Mouse (Mus musculus) CH12.LX (cell line): Measurements from ENCODE around the gene Col27a1. TPM values are rescaled to one million over a fixed set of nuclear protein-coding genes. Genes with fewer than 3 reads are reported as not detected.

Source experiments
- DNase-seq: peaks from one replicate; pipeline ENCODE4 v3.0.0-alpha.2; 2013; ENCODE audit errors: extremely low read depth
- H3K27ac ChIP-seq: 2 replicates; pipeline ENCODE4 v1.5.1; 2012; ENCODE audit warnings: low read depth, mild to moderate bottlenecking, control low read depth, moderate library complexity; ENCODE audit not compliant: insufficient read depth
- H3K27me3 ChIP-seq: replicated peaks from 2 replicates; pipeline ENCODE3; 2012; ENCODE audit warnings: inconsistent platforms
- H3K36me3 ChIP-seq, 2 experiments: replicated peaks in 1 of 2; 2 replicates each; pipeline versions ENCODE3 to v1.6.1; 2012; ENCODE audit warnings: inconsistent platforms in 1 of 2, low read length in 1 of 2, mild to moderate bottlenecking in 1 of 2, mixed read lengths in 1 of 2, moderate library complexity in 1 of 2; ENCODE audit not compliant: control insufficient read depth in 1 of 2, insufficient read depth in 1 of 2
- H3K4me1 ChIP-seq, 2 experiments: 2 replicates each; pipeline ENCODE4 v1.6.1; 2012; ENCODE audit warnings: inconsistent platforms in 1 of 2, moderate library complexity in 1 of 2; ENCODE audit not compliant: insufficient read depth in 2 of 2, control insufficient read depth in 1 of 2
- H3K4me2 ChIP-seq: 2 replicates; pipeline ENCODE4 v1.6.1; 2012; ENCODE audit warnings: low read depth, mild to moderate bottlenecking, control low read depth; ENCODE audit not compliant: poor library complexity, insufficient read depth, severe bottlenecking
- H3K4me3 ChIP-seq, 3 experiments: fragments of 150-350 bp in 1 of 3; sonication (generic) in 1 of 3; replicated peaks in 1 of 3; 2 replicates each; pipeline versions ENCODE3 to v1.5.1; 2011 to 2012; ENCODE audit warnings: low read depth in 2 of 3, low read length in 2 of 3, mild to moderate bottlenecking in 2 of 3, moderate library complexity in 2 of 3, control low read depth in 1 of 3, improper control_type of control experiment in 1 of 3, inconsistent platforms in 1 of 3, mixed read lengths in 1 of 3; ENCODE audit not compliant: poor library complexity in 1 of 3
- H3K79me2 ChIP-seq: replicated peaks from 2 replicates; pipeline ENCODE4 v1.6.1; 2012; ENCODE audit warnings: mild to moderate bottlenecking, moderate library complexity; ENCODE audit not compliant: control insufficient read depth, poor library complexity, insufficient read depth, severe bottlenecking; ENCODE audit errors: extremely low read depth
- H3K9ac ChIP-seq: 2 replicates; pipeline ENCODE4 v1.6.1; 2012; ENCODE audit warnings: low read depth, mild to moderate bottlenecking, control low read depth, moderate library complexity; ENCODE audit not compliant: insufficient read depth
- H3K9me3 ChIP-seq: replicated peaks from 2 replicates; pipeline ENCODE3; 2012; ENCODE audit warnings: low read length, inconsistent platforms, mixed read lengths
- CTCF ChIP-seq, 2 experiments: IDR thresholded peaks in 1 of 2; conservative IDR thresholded peaks in 1 of 2; 2 replicates each; pipeline ENCODE4 v1.5.1; 2011 to 2012; ENCODE audit warnings: low read depth in 2 of 2, low read length in 2 of 2, improper control_type of control experiment in 1 of 2, inconsistent platforms in 1 of 2, mild to moderate bottlenecking in 1 of 2, moderate library complexity in 1 of 2
- ELF1 ChIP-seq: IDR thresholded peaks from 2 replicates; pipeline ENCODE4 v1.6.1; 2014; ENCODE audit warnings: low read depth, mild to moderate bottlenecking, inconsistent platforms, low read length, improper control_type of control experiment
- ETS1 ChIP-seq: conservative IDR thresholded peaks from 2 replicates; pipeline ENCODE4 v1.6.1; 2012; ENCODE audit warnings: low read depth, mild to moderate bottlenecking, inconsistent platforms, low read length, improper control_type of control experiment, moderate library complexity
- JUND ChIP-seq: conservative IDR thresholded peaks from 2 replicates; pipeline ENCODE4 v1.6.1; 2011; ENCODE audit warnings: low read depth, low read length, improper control_type of control experiment
- MAFK ChIP-seq: IDR thresholded peaks from 2 replicates; pipeline ENCODE4 v1.6.1; 2011; ENCODE audit warnings: low read length, improper control_type of control experiment; ENCODE audit not compliant: insufficient replicate concordance
- MAZ ChIP-seq: IDR thresholded peaks from 2 replicates; pipeline ENCODE4 v1.6.1; 2012; ENCODE audit warnings: low read depth, mild to moderate bottlenecking, inconsistent platforms, low read length, improper control_type of control experiment, moderate library complexity
- MEF2A ChIP-seq: IDR thresholded peaks from 2 replicates; pipeline ENCODE4 v1.6.1; 2014; ENCODE audit warnings: low read depth, mild to moderate bottlenecking, inconsistent platforms, low read length, improper control_type of control experiment, borderline replicate concordance
- MXI1 ChIP-seq: IDR thresholded peaks from 2 replicates; pipeline ENCODE4 v1.6.1; 2011; ENCODE audit warnings: mild to moderate bottlenecking, low read depth, low read length, improper control_type of control experiment
- NELFE ChIP-seq: IDR thresholded peaks from 2 replicates; pipeline ENCODE4 v1.6.1; 2011; ENCODE audit warnings: low read depth, low read length, improper control_type of control experiment
- NRF1 ChIP-seq: IDR thresholded peaks from 2 replicates; pipeline ENCODE4 v1.6.1; 2014; ENCODE audit warnings: low read depth, mild to moderate bottlenecking, inconsistent platforms, low read length, improper control_type of control experiment, moderate library complexity
- PAX5 ChIP-seq: IDR thresholded peaks from 2 replicates; pipeline ENCODE4 v1.6.1; 2012; ENCODE audit warnings: low read length, inconsistent platforms, mixed read lengths
- RAD21 ChIP-seq: IDR thresholded peaks from 2 replicates; pipeline ENCODE4 v1.6.1; 2011; ENCODE audit warnings: low read depth, mild to moderate bottlenecking, low read length, improper control_type of control experiment, moderate library complexity
- SMC3 ChIP-seq: IDR thresholded peaks from 2 replicates; pipeline ENCODE4 v1.6.1; 2011; ENCODE audit warnings: low read depth, low read length, improper control_type of control experiment
- TBP ChIP-seq: conservative IDR thresholded peaks from 2 replicates; pipeline ENCODE4 v1.6.1; 2011; ENCODE audit warnings: low read depth, low read length, improper control_type of control experiment
- TCF12 ChIP-seq: IDR thresholded peaks from 2 replicates; pipeline ENCODE4 v1.6.1; 2014; ENCODE audit warnings: low read depth, mild to moderate bottlenecking, inconsistent platforms, low read length, improper control_type of control experiment
- USF1 ChIP-seq: IDR thresholded peaks from 2 replicates; pipeline ENCODE4 v1.6.1; 2014; ENCODE audit warnings: low read depth, mild to moderate bottlenecking, inconsistent platforms, low read length, improper control_type of control experiment
- ZC3H11A ChIP-seq: IDR thresholded peaks from 2 replicates; pipeline ENCODE4 v1.6.1; 2012; ENCODE audit warnings: low read depth, mild to moderate bottlenecking, inconsistent platforms, low read length, improper control_type of control experiment
- ZKSCAN1 ChIP-seq: IDR thresholded peaks from 2 replicates; pipeline ENCODE4 v1.6.1; 2012; ENCODE audit warnings: low read depth, inconsistent platforms, low read length, improper control_type of control experiment, borderline replicate concordance
- ZMIZ1 ChIP-seq: IDR thresholded peaks from 2 replicates; pipeline ENCODE4 v1.6.1; 2012; ENCODE audit warnings: low read depth, mild to moderate bottlenecking, inconsistent platforms, low read length, improper control_type of control experiment
- dilution Hi-C: fragments of 300-500 bp; cut with MboI; formaldehyde crosslinking; loops from 2 replicates; pipeline ENCODE4 v1.14.3; 2020; ENCODE audit warnings: low sequenced_read_pairs; ENCODE audit not compliant: extremely low pct_unique_long_range_greater_than_20kb, extremely low pct_ligation_motif_present
- in situ Hi-C: fragments of 300-500 bp; cut with MboI; formaldehyde crosslinking; loops from 3 replicates; pipeline ENCODE4 v1.14.3; 2019; ENCODE audit warnings: low sequenced_read_pairs, low pct_ligation_motif_present, low pct_unique_long_range_greater_than_20kb, mixed read lengths
- polyA plus RNA-seq: library from polyadenylated mRNA; unstranded; fragments of >175 nt; gene quantifications from 2 replicates; pipeline ENCODE4 v1.2.1, GENCODE M21; 2012; ENCODE audit warnings: low read depth; ENCODE audit not compliant: insufficient read length
- total RNA-seq, 2 experiments: library from RNA; depleted of rRNA; stranded (reverse); fragments of 300-350 nt in 1 of 2; fragments of >200 nt in 1 of 2; gene quantifications; 2 replicates each; pipeline ENCODE4 v1.2.3; 2012 to 2014

The Col27a1 gene
- total and polyA plus RNA-seq, 3 experiments, result 0.04 to 0.05 TPM; not detected in 1

DNA sequence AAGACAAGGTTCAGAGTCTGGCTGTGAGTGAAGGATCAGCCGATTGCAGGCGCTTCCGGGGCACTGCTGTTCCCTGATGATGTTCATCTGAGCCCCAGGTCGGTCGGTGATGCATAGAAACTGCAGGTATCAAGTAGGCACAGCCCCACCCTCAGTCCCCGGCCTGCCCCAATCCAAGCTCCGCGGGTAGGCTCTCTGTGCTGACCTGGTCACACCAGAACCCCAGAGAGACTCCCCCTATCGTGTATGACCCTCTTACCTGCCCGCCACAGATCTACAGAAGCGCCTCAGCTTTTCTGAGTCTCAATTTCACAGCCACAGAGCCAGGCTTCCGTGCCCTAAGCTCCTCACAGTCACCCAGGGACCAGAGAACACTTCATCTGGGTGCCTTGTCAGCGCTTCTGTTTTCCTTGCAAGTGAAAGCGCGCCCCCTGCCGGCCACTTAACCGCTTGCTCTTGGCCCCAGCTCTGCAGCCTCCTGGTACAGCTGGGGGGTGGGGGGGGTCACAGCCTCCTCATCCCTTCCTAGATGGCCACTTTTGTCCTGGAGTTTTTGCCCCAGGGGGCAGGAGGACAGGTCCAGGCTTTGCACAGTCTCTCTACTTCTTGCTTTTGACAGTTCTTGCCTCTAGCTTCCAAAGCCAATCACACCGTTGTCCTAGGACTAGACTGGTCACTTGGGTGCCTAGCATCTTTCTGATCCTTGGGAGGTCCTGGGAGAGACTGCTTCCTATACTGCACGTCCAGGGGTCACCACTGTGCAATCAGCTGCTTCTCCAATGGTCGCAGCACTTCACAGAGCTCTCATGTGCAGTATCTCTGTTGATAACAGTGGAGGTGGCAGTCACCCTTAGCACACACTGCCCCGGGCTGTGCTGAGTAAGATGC, 93.6 kb downstream of the Col27a1 start:
- Histone ChIP-seq H3K79me2 (no peaks in the 10 kb centered on the region), H3K36me3 (no peaks in the 10 kb centered on the region), H3K27me3 (peaks cover 94% of the 10 kb centered on the region), H3K9ac (no peak overlapping the region), H3K4me2 (no peak overlapping the region), H3K4me3 (no peak overlapping the region), H3K9me3 (no peaks in the 10 kb centered on the region), H3K27ac (no peak overlapping the region), H3K4me1 (peaks cover 3 to 4% of the 10 kb centered on the region in 2 experiments; a peak in 1 of 4 replicates)
- peak; percentile 76 for DNase-seq
- in situ Hi-C loops (no loop called here), dilution Hi-C loops (no loop called here)
- peak; percentile 88 for TF ChIP-seq MAFK
- TF ChIP-seq RAD21, result peak; percentile 68
- TF ChIP-seq SMC3, result peak; percentile 89
- peak; percentile 7 to 87; a peak in 3 of 4 replicates for TF ChIP-seq CTCF (conservative IDR thresholded peaks at IDR 0.05 in 1 of 2, IDR thresholded peaks at IDR 0.05 in 1 of 2; ENCODE audit: low read depth in 2 of 2, low read length in 2 of 2)
- TF ChIP-seq ZKSCAN1, result no peak
- TF ChIP-seq ELF1, result no peak

- peaks cover 0 to 4% of the 10 kb centered on the region in 2 experiments; a peak in 1 of 4 replicates for H3K4me1 ChIP-seq
- no peak for DNase-seq
- no peak overlapping the region for H3K27ac ChIP-seq
- no peak overlapping the region for H3K4me2 ChIP-seq
- peaks cover 93% of the 10 kb centered on the region for H3K27me3 ChIP-seq
- no peak overlapping the region for H3K4me3 ChIP-seq
- H3K9me3 ChIP-seq, result no peaks in the 10 kb centered on the region
- H3K36me3 ChIP-seq, result no peaks in the 10 kb centered on the region
- H3K9ac ChIP-seq, result no peak overlapping the region
- TF ChIP-seq USF1 (no peak), ZMIZ1 (no peak), NRF1 (no peak), TBP (no peak), CTCF (conservative IDR thresholded peaks at IDR 0.05 in 1 of 2, IDR thresholded peaks at IDR 0.05 in 1 of 2; ENCODE audit: low read depth in 2 of 2, low read length in 2 of 2) (no peak), MEF2A (no peak), SMC3 (no peak), ZKSCAN1 (no peak), NELFE (no peak), ELF1 (no peak), PAX5 (no peak), MAZ (no peak), ETS1 (no peak), TCF12 (no peak), JUND (no peak), MXI1 (no peak), ZC3H11A (no peak)
- H3K79me2 ChIP-seq, result no peaks in the 10 kb centered on the region
- in situ Hi-C loops, result no loop called here
- dilution Hi-C loops, result no loop called here
Observed at GRCm38 (mm10) chr4:63308316-63308715, 94.5 kb downstream of the Col27a1 start.
